Mouse (Mus musculus): ENCODE measurements around the gene Glcci1. TPM values are rescaled to one million over a fixed set of nuclear protein-coding genes. Genes with fewer than 3 reads are reported as not detected.

Gene Glcci1
- polyA plus RNA-seq, 1 experiment from 2014 or later: 8.7 TPM

GRCm38 (mm10) chr6:8628226-8628625 is 118.8 kb downstream of the Glcci1 start:
- 89% methylated on average over 8 of the region's 8 CpGs for WGBS
- Histone ChIP-seq H3K9ac (ENCODE audit: low read depth, low read length) (no peak overlapping the region), H3K4me1 (ENCODE audit: control insufficient read depth, insufficient read depth, low read length) (no peaks in the 10 kb centered on the region), H3K27me3 (replicated peaks; ENCODE audit: control insufficient read depth, insufficient read depth, low read length) (no peaks in the 10 kb centered on the region), H3K36me3 (ENCODE audit: control insufficient read depth, insufficient read depth, low read length) (no peaks in the 10 kb centered on the region), H3K9me3 (ENCODE audit: control insufficient read depth, low read length) (no peaks in the 10 kb centered on the region), H3K4me2 (ENCODE audit: low read depth, low read length) (no peak overlapping the region), H3K27ac (replicated peaks; ENCODE audit: low read depth, low read length) (no peak overlapping the region), H3K4me3 (ENCODE audit: low read depth, low read length) (no peak overlapping the region)
- ATAC-seq (ENCODE audit: low read depth): no peak
- no peak for DNase-seq (ENCODE audit: low spot score)

GRCm38 (mm10) chr6:8628715-8629267 is 119.4 kb downstream of the Glcci1 start:
- Histone ChIP-seq H3K9me3 (ENCODE audit: control insufficient read depth, low read length) (no peaks in the 10 kb centered on the region), H3K27me3 (replicated peaks; ENCODE audit: control insufficient read depth, insufficient read depth, low read length) (no peaks in the 10 kb centered on the region), H3K27ac (replicated peaks; ENCODE audit: low read depth, low read length) (no peak overlapping the region), H3K4me1 (ENCODE audit: control insufficient read depth, insufficient read depth, low read length) (no peaks in the 10 kb centered on the region), H3K9ac (ENCODE audit: low read depth, low read length) (no peak overlapping the region), H3K36me3 (ENCODE audit: control insufficient read depth, insufficient read depth, low read length) (no peaks in the 10 kb centered on the region), H3K4me2 (ENCODE audit: low read depth, low read length) (no peak overlapping the region), H3K4me3 (ENCODE audit: low read depth, low read length) (no peak overlapping the region)
- ATAC-seq (ENCODE audit: low read depth): no peak
- no peak for DNase-seq (ENCODE audit: low spot score)
- WGBS: 84% methylated on average over 7 of the region's 7 CpGs

DNA sequence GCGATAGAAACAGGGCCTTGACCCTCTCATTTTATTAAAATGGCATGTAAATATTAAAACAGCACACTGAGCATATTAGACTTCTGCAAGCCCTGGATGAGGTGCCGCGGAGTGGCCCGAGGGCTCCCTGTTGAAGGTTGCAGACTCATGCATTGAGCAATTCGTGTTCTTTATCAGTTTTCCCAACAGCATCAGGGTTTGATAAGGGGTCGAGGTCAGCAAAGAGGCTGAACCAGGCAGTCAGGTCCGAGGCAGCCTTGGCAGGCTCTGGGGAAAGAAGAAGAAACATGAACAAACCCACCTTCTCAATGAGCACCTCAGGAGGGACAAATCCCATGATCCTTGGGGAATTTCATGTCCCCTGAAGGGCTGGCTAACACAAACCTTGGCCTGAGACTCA is 121.1 kb downstream of the Glcci1 start:
- DNase-seq (ENCODE audit: low spot score) (no peak), ATAC-seq (ENCODE audit: low read depth) (no peak)
- 83% methylated on average over 7 of the region's 7 CpGs for WGBS
- Histone ChIP-seq H3K9me3 (ENCODE audit: control insufficient read depth, low read length) (no peaks in the 10 kb centered on the region), H3K4me1 (ENCODE audit: control insufficient read depth, insufficient read depth, low read length) (no peaks in the 10 kb centered on the region), H3K36me3 (ENCODE audit: control insufficient read depth, insufficient read depth, low read length) (no peaks in the 10 kb centered on the region), H3K9ac (ENCODE audit: low read depth, low read length) (no peak overlapping the region), H3K27ac (replicated peaks; ENCODE audit: low read depth, low read length) (no peak overlapping the region), H3K4me3 (ENCODE audit: low read depth, low read length) (no peak overlapping the region), H3K27me3 (replicated peaks; ENCODE audit: control insufficient read depth, insufficient read depth, low read length) (no peaks in the 10 kb centered on the region), H3K4me2 (ENCODE audit: low read depth, low read length) (no peak overlapping the region)

- Histone ChIP-seq H3K4me1 (ENCODE audit: control insufficient read depth, insufficient read depth, low read length) (no peaks in the 10 kb centered on the region), H3K4me2 (ENCODE audit: low read depth, low read length) (no peak overlapping the region), H3K9ac (ENCODE audit: low read depth, low read length) (no peak overlapping the region), H3K4me3 (ENCODE audit: low read depth, low read length) (no peak overlapping the region), H3K27ac (replicated peaks; ENCODE audit: low read depth, low read length) (no peak overlapping the region), H3K9me3 (ENCODE audit: control insufficient read depth, low read length) (no peaks in the 10 kb centered on the region), H3K36me3 (ENCODE audit: control insufficient read depth, insufficient read depth, low read length) (no peaks in the 10 kb centered on the region), H3K27me3 (replicated peaks; ENCODE audit: control insufficient read depth, insufficient read depth, low read length) (no peaks in the 10 kb centered on the region)
- 68% methylated on average over 8 of the region's 8 CpGs for WGBS
- DNase-seq (ENCODE audit: low spot score) (no peak), ATAC-seq (ENCODE audit: low read depth) (no peak)
Observed at GRCm38 (mm10) chr6:8631362-8631761, 122.0 kb downstream of the Glcci1 start.

- Histone ChIP-seq H3K4me2 (ENCODE audit: low read depth, low read length) (no peak overlapping the region), H3K27me3 (replicated peaks; ENCODE audit: control insufficient read depth, insufficient read depth, low read length) (no peaks in the 10 kb centered on the region), H3K27ac (replicated peaks; ENCODE audit: low read depth, low read length) (no peak overlapping the region), H3K36me3 (ENCODE audit: control insufficient read depth, insufficient read depth, low read length) (no peaks in the 10 kb centered on the region), H3K9ac (ENCODE audit: low read depth, low read length) (no peak overlapping the region), H3K4me3 (ENCODE audit: low read depth, low read length) (no peak overlapping the region), H3K4me1 (ENCODE audit: control insufficient read depth, insufficient read depth, low read length) (no peaks in the 10 kb centered on the region), H3K9me3 (ENCODE audit: control insufficient read depth, low read length) (no peaks in the 10 kb centered on the region)
- DNase-seq (ENCODE audit: low spot score): no peak
- no peak for ATAC-seq (ENCODE audit: low read depth)
- 54% methylated on average over 5 of the region's 5 CpGs for WGBS
Observed at GRCm38 (mm10) chr6:8631986-8632632, 122.7 kb downstream of the Glcci1 start.

- H3K4me1 ChIP-seq (ENCODE audit: control insufficient read depth, insufficient read depth, low read length): no peaks in the 10 kb centered on the region
- H3K4me2 ChIP-seq (ENCODE audit: low read depth, low read length): no peak overlapping the region
- no peak overlapping the region for H3K9ac ChIP-seq (ENCODE audit: low read depth, low read length)
- no peaks in the 10 kb centered on the region for H3K36me3 ChIP-seq (ENCODE audit: control insufficient read depth, insufficient read depth, low read length)
- H3K27me3 ChIP-seq (replicated peaks; ENCODE audit: control insufficient read depth, insufficient read depth, low read length): no peaks in the 10 kb centered on the region
- 92% methylated on average over 4 of the region's 4 CpGs for WGBS
- no peaks in the 10 kb centered on the region for H3K9me3 ChIP-seq (ENCODE audit: control insufficient read depth, low read length)
- DNase-seq (ENCODE audit: low spot score): no peak
- ATAC-seq (ENCODE audit: low read depth): no peak
- no peak overlapping the region for H3K4me3 ChIP-seq (ENCODE audit: low read depth, low read length)
- H3K27ac ChIP-seq (replicated peaks; ENCODE audit: low read depth, low read length): no peak overlapping the region
Observed at GRCm38 (mm10) chr6:8632701-8633100, 123.3 kb downstream of the Glcci1 start.

- H3K27me3 ChIP-seq (replicated peaks; ENCODE audit: control insufficient read depth, insufficient read depth, low read length): no peaks in the 10 kb centered on the region
- 90% methylated on average over 4 of the region's 4 CpGs for WGBS
- H3K4me1 ChIP-seq (ENCODE audit: control insufficient read depth, insufficient read depth, low read length): no peaks in the 10 kb centered on the region
- no peaks in the 10 kb centered on the region for H3K36me3 ChIP-seq (ENCODE audit: control insufficient read depth, insufficient read depth, low read length)
- no peak overlapping the region for H3K4me3 ChIP-seq (ENCODE audit: low read depth, low read length)
- ATAC-seq (ENCODE audit: low read depth) (no peak), DNase-seq (ENCODE audit: low spot score) (no peak)
- H3K9ac ChIP-seq (ENCODE audit: low read depth, low read length): no peak overlapping the region
- no peaks in the 10 kb centered on the region for H3K9me3 ChIP-seq (ENCODE audit: control insufficient read depth, low read length)
- H3K4me2 ChIP-seq (ENCODE audit: low read depth, low read length): no peak overlapping the region
- no peak overlapping the region for H3K27ac ChIP-seq (replicated peaks; ENCODE audit: low read depth, low read length)
Observed at GRCm38 (mm10) chr6:8638122-8638521, 128.7 kb downstream of the Glcci1 start.

GRCm38 (mm10) chr6:8638899-8639298 is 129.5 kb downstream of the Glcci1 start:
- Histone ChIP-seq H3K9ac (ENCODE audit: low read depth, low read length) (no peak overlapping the region), H3K9me3 (ENCODE audit: control insufficient read depth, low read length) (no peaks in the 10 kb centered on the region), H3K36me3 (ENCODE audit: control insufficient read depth, insufficient read depth, low read length) (no peaks in the 10 kb centered on the region), H3K27me3 (replicated peaks; ENCODE audit: control insufficient read depth, insufficient read depth, low read length) (no peaks in the 10 kb centered on the region), H3K27ac (replicated peaks; ENCODE audit: low read depth, low read length) (no peak overlapping the region), H3K4me2 (ENCODE audit: low read depth, low read length) (no peak overlapping the region), H3K4me1 (ENCODE audit: control insufficient read depth, insufficient read depth, low read length) (no peaks in the 10 kb centered on the region), H3K4me3 (ENCODE audit: low read depth, low read length) (no peak overlapping the region)
- DNase-seq (ENCODE audit: low spot score): peak; percentile 12
- WGBS: 73% methylated on average over 4 of the region's 4 CpGs
- ATAC-seq (ENCODE audit: low read depth): no peak

DNA sequence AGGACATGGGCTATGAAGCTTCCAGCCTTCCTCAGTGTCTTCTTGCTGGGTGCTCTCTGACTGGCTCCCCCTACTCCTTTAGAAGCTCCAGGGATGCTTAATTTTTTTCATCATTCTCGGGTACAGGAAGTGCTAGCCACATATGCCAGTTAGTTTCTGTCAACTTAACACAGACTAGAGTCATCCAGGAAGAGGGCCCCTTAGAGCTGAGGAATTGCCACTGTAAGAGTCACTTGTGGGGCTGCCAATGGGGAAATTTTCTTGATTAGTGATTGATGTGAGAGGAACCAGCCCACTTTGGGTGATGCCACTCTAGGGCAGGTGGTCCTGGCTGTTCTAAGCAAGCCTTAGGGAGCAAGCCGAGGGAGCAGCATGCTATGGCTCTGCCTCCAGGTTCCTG is 130.1 kb downstream of the Glcci1 start:
- Histone ChIP-seq H3K4me3 (ENCODE audit: low read depth, low read length) (no peak overlapping the region), H3K4me2 (ENCODE audit: low read depth, low read length) (no peak overlapping the region), H3K4me1 (ENCODE audit: control insufficient read depth, insufficient read depth, low read length) (no peaks in the 10 kb centered on the region), H3K27ac (replicated peaks; ENCODE audit: low read depth, low read length) (no peak overlapping the region), H3K9me3 (ENCODE audit: control insufficient read depth, low read length) (no peaks in the 10 kb centered on the region), H3K9ac (ENCODE audit: low read depth, low read length) (no peak overlapping the region), H3K27me3 (replicated peaks; ENCODE audit: control insufficient read depth, insufficient read depth, low read length) (no peaks in the 10 kb centered on the region), H3K36me3 (ENCODE audit: control insufficient read depth, insufficient read depth, low read length) (no peaks in the 10 kb centered on the region)
- DNase-seq (ENCODE audit: low spot score) (no peak), ATAC-seq (ENCODE audit: low read depth) (no peak)
- WGBS: 80% methylated on average over 2 of the region's 2 CpGs

Data from embryonic facial prominence, embryonic 14.5 days (tissue).